Mouse (Mus musculus): ENCODE results near the gene Slc24a3. TPM values are rescaled to one million over a fixed set of nuclear protein-coding genes. Genes with fewer than 3 reads are reported as not detected.

Gene Slc24a3
- polyA plus RNA-seq, 1 experiment from 2014 or later, result 2.8 TPM

GRCm38 (mm10) chr2:145633811-145634210 lies 466.3 kb downstream of the Slc24a3 start:
- Histone ChIP-seq H3K27ac (peak overlapping the region; percentile 49; the same call in 1 of the 2 replicates), H3K27me3 (no peaks in the 10 kb centered on the region), H3K4me3 (no peak overlapping the region), H3K9ac (no peak overlapping the region), H3K9me3 (no peaks in the 10 kb centered on the region), H3K36me3 (no peaks in the 10 kb centered on the region), H3K4me1 (peaks cover 4% of the 10 kb centered on the region; the same call in 1 of the 2 replicates), H3K4me2 (replicated peaks) (no peak overlapping the region)
- 69% methylated on average over 5 of the region's 5 CpGs for WGBS
- no peak for ATAC-seq (ENCODE audit: low FRiP score, low read depth)

DNA sequence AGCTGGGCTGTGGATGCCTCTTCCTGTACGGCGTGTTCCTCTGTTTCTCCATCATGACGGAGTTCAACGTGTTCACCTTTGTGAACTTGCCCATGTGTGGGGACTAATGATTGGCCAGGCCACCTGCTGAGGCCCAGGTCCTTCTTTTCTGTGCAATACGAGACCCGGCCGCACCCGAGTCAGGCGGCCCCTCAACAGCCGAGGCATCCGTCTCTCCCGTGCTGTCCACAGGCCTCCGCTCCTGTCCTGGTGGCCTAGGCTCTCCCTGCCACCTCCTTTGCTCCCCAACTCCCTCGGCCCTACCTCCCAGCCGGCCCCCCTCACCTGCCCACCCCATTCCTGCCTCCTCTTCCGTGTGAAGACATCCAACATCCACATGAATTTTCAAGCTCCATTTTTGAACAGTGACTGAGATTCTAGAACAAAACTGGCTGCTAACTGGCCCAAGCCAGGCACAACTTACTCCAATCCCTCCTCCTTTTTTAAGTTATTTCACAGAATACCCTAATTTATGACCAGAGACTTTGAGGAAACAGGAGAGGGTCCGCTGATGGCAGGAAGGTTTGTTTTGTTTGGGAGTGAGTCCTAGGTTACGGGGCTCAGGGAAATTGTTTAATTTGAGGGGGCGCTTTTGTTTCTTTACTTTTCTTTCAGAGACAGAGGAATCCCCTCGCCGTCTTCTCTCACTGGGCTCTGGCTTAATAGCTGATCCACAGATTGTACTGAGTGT lies 472.9 kb downstream of the Slc24a3 start:
- no peaks in the 10 kb centered on the region for H3K36me3 ChIP-seq
- H3K9me3 ChIP-seq, result no peaks in the 10 kb centered on the region
- H3K4me2 ChIP-seq (replicated peaks), result no peak overlapping the region
- 0 out of 2 replicates have a peak, but pooled peaks cover 5% of the 10 kb centered on the region for H3K4me1 ChIP-seq
- no peak overlapping the region for H3K4me3 ChIP-seq
- no peak overlapping the region for H3K9ac ChIP-seq
- H3K27ac ChIP-seq, result no peak overlapping the region
- 69% methylated on average over 21 of the region's 21 CpGs for WGBS
- no peaks in the 10 kb centered on the region for H3K27me3 ChIP-seq
- no peak for ATAC-seq (ENCODE audit: low FRiP score, low read depth)

DNA sequence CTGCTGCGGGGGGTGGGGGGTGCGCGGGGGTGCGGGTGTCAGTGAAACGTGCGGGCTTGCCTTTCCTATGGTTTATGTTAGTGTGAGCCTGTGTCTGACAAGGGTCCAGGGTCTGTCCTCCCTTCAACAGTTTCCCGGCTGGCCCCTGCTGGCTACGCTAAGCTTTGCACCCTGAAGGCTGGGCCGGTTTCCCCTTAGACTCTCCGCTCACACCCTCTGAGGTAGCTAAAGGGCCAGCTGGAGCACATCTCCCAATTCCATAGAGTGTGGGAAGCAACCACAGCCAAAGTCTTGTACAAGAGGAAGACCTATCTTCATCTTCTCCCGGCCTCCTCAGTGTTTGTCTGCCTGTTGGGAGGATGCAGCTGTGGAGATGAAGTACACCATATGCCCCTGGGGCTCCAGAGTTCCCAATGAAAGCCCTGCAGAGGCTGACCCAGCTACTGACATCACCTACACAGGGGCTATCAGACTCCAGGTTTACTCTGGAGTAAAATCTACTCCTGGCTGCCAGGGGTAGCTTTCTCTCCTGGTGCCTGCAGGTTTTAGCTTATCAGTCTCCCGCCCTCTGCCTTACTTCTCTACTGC lies 487.9 kb downstream of the Slc24a3 start:
- no peaks in the 10 kb centered on the region for H3K4me1 ChIP-seq
- no peaks in the 10 kb centered on the region for H3K9me3 ChIP-seq
- 0 out of 2 replicates have a peak, but pooled peaks have one; percentile 24 for ATAC-seq (ENCODE audit: low FRiP score, low read depth)
- H3K9ac ChIP-seq, result no peak overlapping the region
- no peaks in the 10 kb centered on the region for H3K27me3 ChIP-seq
- no peaks in the 10 kb centered on the region for H3K36me3 ChIP-seq
- no peak overlapping the region for H3K4me2 ChIP-seq (replicated peaks)
- no peak overlapping the region for H3K27ac ChIP-seq
- H3K4me3 ChIP-seq, result no peak overlapping the region
- WGBS, result 36% methylated on average over 12 of the region's 12 CpGs

- Histone ChIP-seq H3K4me2 (replicated peaks) (no peak overlapping the region), H3K9me3 (no peaks in the 10 kb centered on the region), H3K4me1 (no peaks in the 10 kb centered on the region), H3K9ac (no peak overlapping the region), H3K36me3 (no peaks in the 10 kb centered on the region), H3K27ac (no peak overlapping the region), H3K4me3 (no peak overlapping the region), H3K27me3 (no peaks in the 10 kb centered on the region)
- 70% methylated on average over 3 of the region's 3 CpGs for WGBS
- ATAC-seq (ENCODE audit: low FRiP score, low read depth), result no peak
Measured at GRCm38 (mm10) chr2:145656121-145656520, 488.6 kb downstream of the Slc24a3 start.

DNA sequence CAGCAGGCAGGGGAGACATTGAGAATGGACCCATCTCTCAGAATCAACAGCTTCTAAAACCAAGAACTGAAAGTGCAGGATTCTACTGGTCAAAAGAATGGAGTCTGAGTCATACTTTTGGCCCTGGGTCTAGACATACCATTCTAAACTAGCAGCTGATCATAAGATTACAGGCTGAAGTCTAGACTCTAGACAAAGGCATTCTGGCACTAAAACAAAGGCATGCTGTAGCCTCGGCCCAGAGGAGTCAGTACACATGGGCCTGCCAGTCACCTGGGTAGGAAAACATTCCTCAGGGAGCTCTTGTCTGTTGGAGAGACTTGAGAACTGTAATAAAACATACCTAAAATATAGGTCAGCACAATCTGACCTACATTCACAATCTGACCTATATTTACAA lies 489.2 kb downstream of the Slc24a3 start:
- Histone ChIP-seq H3K36me3 (no peaks in the 10 kb centered on the region), H3K9me3 (no peaks in the 10 kb centered on the region), H3K9ac (no peak overlapping the region), H3K27me3 (no peaks in the 10 kb centered on the region), H3K4me2 (replicated peaks) (no peak overlapping the region), H3K27ac (no peak overlapping the region), H3K4me1 (no peaks in the 10 kb centered on the region), H3K4me3 (no peak overlapping the region)
- ATAC-seq (ENCODE audit: low FRiP score, low read depth), result no peak
- 54% methylated on average over 1 of the region's 1 CpGs for WGBS

- no peak for ATAC-seq (ENCODE audit: low FRiP score, low read depth)
- Histone ChIP-seq H3K4me3 (no peak overlapping the region), H3K9ac (no peak overlapping the region), H3K4me2 (replicated peaks) (no peak overlapping the region), H3K4me1 (no peaks in the 10 kb centered on the region), H3K36me3 (no peaks in the 10 kb centered on the region), H3K9me3 (no peaks in the 10 kb centered on the region), H3K27me3 (no peaks in the 10 kb centered on the region), H3K27ac (no peak overlapping the region)
- 74% methylated on average over 7 of the region's 7 CpGs for WGBS
Measured at GRCm38 (mm10) chr2:145661242-145661641, 493.7 kb downstream of the Slc24a3 start.

DNA sequence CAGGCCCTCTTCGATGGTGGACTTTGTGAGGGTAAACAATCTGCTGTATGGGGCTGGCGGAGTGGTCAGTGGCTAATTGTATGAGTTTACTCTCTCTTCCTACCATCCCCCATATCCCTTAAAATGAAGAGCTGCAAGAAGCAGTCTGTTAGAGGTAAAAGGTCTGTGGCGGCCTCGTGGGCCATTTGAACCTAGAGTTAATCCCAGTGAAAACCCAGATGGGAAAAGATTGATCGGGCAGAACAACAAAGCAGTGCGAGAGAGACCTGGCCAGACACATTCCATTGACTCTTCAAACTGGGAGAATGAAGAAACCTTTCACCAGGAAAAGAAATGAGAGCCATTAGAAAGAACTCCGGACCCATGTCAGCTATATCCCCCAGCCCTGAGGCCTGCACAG lies 496.3 kb downstream of the Slc24a3 start:
- no peak overlapping the region for H3K4me3 ChIP-seq
- no peak for ATAC-seq (ENCODE audit: low FRiP score, low read depth)
- no peak overlapping the region for H3K9ac ChIP-seq
- H3K4me1 ChIP-seq, result no peaks in the 10 kb centered on the region
- H3K9me3 ChIP-seq, result no peaks in the 10 kb centered on the region
- no peaks in the 10 kb centered on the region for H3K36me3 ChIP-seq
- 78% methylated on average over 7 of the region's 7 CpGs for WGBS
- H3K27me3 ChIP-seq, result no peaks in the 10 kb centered on the region
- H3K4me2 ChIP-seq (replicated peaks), result no peak overlapping the region
- H3K27ac ChIP-seq, result 0 out of 2 replicates have a peak overlapping the region, but pooled peaks have one; percentile 10

DNA sequence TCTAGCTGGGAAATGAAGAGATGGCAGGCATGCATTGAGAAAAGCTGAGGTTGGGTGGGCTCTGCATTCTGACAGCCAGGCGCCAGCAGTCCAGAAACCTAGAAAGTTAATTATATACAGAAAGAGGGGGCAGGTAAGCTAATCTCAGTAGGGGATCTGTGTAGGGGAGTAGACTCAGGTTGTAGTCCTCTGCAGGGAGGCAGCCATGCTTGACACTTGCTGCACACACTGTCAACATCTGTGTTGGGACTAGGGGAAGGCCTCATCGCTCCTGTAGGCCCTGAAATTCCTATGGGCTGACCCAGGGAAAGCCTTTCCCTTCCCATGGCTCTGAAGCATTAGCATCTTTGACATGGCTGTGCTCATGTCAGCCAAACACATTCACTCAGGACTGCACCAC lies 496.8 kb downstream of the Slc24a3 start:
- Histone ChIP-seq H3K27me3 (no peaks in the 10 kb centered on the region), H3K36me3 (no peaks in the 10 kb centered on the region), H3K9ac (no peak overlapping the region), H3K9me3 (no peaks in the 10 kb centered on the region), H3K4me3 (no peak overlapping the region), H3K4me2 (replicated peaks) (no peak overlapping the region), H3K27ac (0 out of 2 replicates have a peak overlapping the region, but pooled peaks have one; percentile 10), H3K4me1 (no peaks in the 10 kb centered on the region)
- ATAC-seq (ENCODE audit: low FRiP score, low read depth), result no peak
- WGBS, result 68% methylated on average over 2 of the region's 2 CpGs

DNA sequence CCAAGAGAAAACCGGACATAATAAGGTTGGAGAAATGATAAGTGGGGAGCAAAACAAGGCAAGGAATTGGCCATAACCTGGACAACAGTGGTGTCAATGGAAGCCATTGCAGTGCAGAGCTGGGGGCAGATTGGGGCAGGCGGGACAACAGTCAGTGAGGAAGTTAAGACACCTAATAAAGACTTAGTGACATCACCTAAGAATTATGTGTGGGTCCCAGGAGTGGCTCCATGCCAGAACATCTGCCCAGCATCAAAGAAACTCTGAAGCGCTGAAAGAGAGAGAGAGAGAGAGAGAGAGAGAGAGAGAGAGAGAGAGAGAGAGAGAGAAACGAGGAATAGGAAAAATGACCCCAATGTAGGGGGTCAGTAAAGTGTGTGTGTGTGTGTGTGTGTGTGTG lies 500.6 kb downstream of the Slc24a3 start:
- 58% methylated on average over 4 of the region's 4 CpGs for WGBS
- no peak for ATAC-seq (ENCODE audit: low FRiP score, low read depth)

GRCm38 (mm10) chr2:145670131-145670530 lies 502.6 kb downstream of the Slc24a3 start:
- Histone ChIP-seq H3K4me2 (replicated peaks) (no peak overlapping the region), H3K4me3 (no peak overlapping the region), H3K27me3 (no peaks in the 10 kb centered on the region), H3K36me3 (no peaks in the 10 kb centered on the region), H3K9ac (no peak overlapping the region), H3K4me1 (peaks cover 14% of the 10 kb centered on the region), H3K27ac (no peak overlapping the region), H3K9me3 (no peaks in the 10 kb centered on the region)
- ATAC-seq (ENCODE audit: low FRiP score, low read depth), result no peak
- 78% methylated on average over 4 of the region's 4 CpGs for WGBS

More for the DNA sequence above, 500.6 kb downstream of the Slc24a3 start:
- H3K9me3 ChIP-seq, result no peaks in the 10 kb centered on the region
- no peak overlapping the region for H3K4me2 ChIP-seq (replicated peaks)
- no peak overlapping the region for H3K27ac ChIP-seq
- H3K4me1 ChIP-seq, result no peaks in the 10 kb centered on the region
- H3K4me3 ChIP-seq, result no peak overlapping the region
- H3K27me3 ChIP-seq, result no peaks in the 10 kb centered on the region
- H3K9ac ChIP-seq, result no peak overlapping the region
- H3K36me3 ChIP-seq, result no peaks in the 10 kb centered on the region

DNA sequence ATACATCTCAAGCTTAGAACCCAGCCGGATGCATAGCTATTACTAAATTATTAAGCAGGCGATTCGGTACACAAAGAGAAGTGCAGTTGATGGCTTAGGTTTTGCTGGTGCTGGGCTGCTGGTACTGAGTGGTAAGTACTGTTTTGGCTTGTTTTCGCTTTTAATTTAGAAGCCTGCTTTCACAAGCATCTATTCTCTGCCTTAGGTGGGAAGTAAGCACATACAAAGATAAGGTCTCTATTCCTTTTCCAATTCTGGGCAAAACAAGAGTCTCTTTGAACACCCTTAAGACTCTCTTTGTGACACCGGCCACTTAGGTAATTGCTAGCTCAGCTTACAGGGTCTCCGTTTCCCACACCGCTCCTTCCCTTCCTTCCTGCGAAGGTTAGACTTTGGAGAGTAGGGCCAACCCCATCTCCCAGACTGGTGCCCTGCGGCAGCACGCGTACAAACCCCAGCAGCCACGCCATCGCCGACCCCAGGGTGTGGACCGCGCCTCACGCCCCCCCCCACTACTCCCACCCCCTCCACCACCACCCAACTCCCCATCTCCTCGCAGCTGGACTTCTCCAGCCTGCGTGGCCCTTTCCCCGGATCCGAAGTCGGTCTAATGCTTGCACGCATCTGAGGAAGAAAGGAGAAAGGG lies 507.1 kb downstream of the Slc24a3 start:
- 4% methylated on average over 21 of the region's 23 CpGs for WGBS
- no peaks in the 10 kb centered on the region for H3K27me3 ChIP-seq
- H3K9ac ChIP-seq, result peak overlapping the region; percentile 78
- H3K36me3 ChIP-seq, result 0 out of 2 replicates have a peak, but pooled peaks cover 5% of the 10 kb centered on the region
- H3K4me2 ChIP-seq (replicated peaks), result peak overlapping the region; percentile 91
- peak overlapping the region; percentile 81 for H3K27ac ChIP-seq
- H3K4me3 ChIP-seq, result peak overlapping the region; percentile 74
- H3K4me1 ChIP-seq, result peaks cover 43% of the 10 kb centered on the region
- peaks cover 3% of the 10 kb centered on the region; the same call in 1 of the 2 replicates for H3K9me3 ChIP-seq
- ATAC-seq (ENCODE audit: low FRiP score, low read depth), result peak; percentile 29

DNA sequence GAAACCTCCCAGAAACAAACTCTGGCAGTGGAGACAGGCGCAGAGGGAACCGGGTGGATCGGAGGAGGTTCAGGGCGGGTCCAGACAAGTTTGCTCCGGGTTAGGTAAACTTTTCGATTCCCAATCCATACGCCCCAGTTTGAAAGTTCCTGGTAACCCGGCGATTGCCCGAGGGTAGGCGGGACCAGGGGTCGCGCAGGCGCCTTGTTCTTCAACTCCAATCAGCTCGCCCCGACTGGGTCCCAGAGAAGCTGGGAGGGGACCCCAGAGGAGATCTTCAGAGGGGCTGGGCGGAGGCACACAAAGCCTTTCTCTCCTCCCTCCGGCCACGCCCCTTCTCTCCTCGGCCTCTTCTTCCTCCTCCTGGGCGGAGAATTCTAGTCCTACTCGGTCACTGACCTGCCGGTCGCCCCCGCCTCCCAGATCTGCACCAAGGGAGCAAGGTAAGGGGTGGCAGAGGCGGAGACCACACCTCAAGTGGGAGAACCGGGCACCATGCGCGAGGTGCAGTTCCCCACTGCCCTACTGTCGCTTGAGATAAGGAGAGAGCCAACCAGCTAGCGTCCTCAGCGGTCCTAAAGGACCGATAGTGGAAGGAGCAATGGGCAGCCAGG lies 507.7 kb downstream of the Slc24a3 start, which contains the start of gene Rin2:
Rin2 (plus strand) TSS at position 74 of the 614 bp plus-strand sequence.
- ATAC-seq (ENCODE audit: low FRiP score, low read depth), result peak; percentile 84

More for the DNA sequence above, 507.7 kb downstream of the Slc24a3 start, which contains the start of gene Rin2:
- Histone ChIP-seq H3K9ac (peak within 1 kb of the TSS; percentile 78), H3K27me3 (no peaks in the 10 kb centered on the region), H3K4me2 (replicated peaks) (peak within 1 kb of the TSS; percentile 91), H3K9me3 (peaks cover 3% of the 10 kb centered on the region; the same call in 1 of the 2 replicates), H3K4me1 (peaks cover 49% of the 10 kb centered on the region), H3K27ac (peak within 1 kb of the TSS; percentile 81), H3K36me3 (0 out of 2 replicates have a peak, but pooled peaks cover 5% of the 10 kb centered on the region), H3K4me3 (peak within 1 kb of the TSS; percentile 74)
- under 1% methylated on average over 33 of the region's 33 CpGs for WGBS

Data from limb, embryonic 13.5 days (tissue).